Mouse (Mus musculus) embryonic facial prominence, embryonic 10.5 days (tissue): Measurements from ENCODE around the gene Dscam. TPM values are rescaled to one million over a fixed set of nuclear protein-coding genes. Genes with fewer than 3 reads are reported as not detected.

Experiments used
- DNase-seq: peaks from one replicate; pipeline ENCODE4 v3.0.0-alpha.2; 2017; ENCODE audit warnings: low spot score
- H3K27ac ChIP-seq: fragments of 300-500 bp; sonication (generic); replicated peaks from 2 replicates; pipeline ENCODE4 v1.5.1; 2016; ENCODE audit warnings: mild to moderate bottlenecking
- H3K27me3 ChIP-seq: fragments of 300-500 bp; sonication (generic); replicated peaks from 2 replicates; pipeline ENCODE4 v1.6.1; 2016; ENCODE audit warnings: low read depth, mild to moderate bottlenecking; ENCODE audit not compliant: poor library complexity, severe bottlenecking
- H3K36me3 ChIP-seq: fragments of 300-500 bp; sonication (generic); replicated peaks from 2 replicates; pipeline ENCODE4 v1.6.1; 2016; ENCODE audit warnings: mild to moderate bottlenecking, moderate library complexity
- H3K4me1 ChIP-seq: fragments of 300-500 bp; sonication (generic); 2 replicates; pipeline ENCODE4 v1.6.1; 2016
- H3K4me3 ChIP-seq: fragments of 300-500 bp; sonication (generic); 2 replicates; pipeline ENCODE4 v1.5.1; 2016; ENCODE audit warnings: mild to moderate bottlenecking, moderate library complexity
- H3K9me3 ChIP-seq: fragments of 300-500 bp; sonication (generic); 2 replicates; pipeline ENCODE4 v1.6.1; 2016; ENCODE audit warnings: mild to moderate bottlenecking
- WGBS: fragments of 180-500 bp; shearing (Covaris S2); methylation state at CpG from one replicate; pipeline ENCODE4 v1.1.7; 2016; 5-methylcytosine and 5-hydroxymethylcytosine counted together
- polyA plus RNA-seq: library from polyadenylated mRNA; unstranded; fragments of >200 nt; fragmentation: Nextera tagmentation; extraction: Ambion mirVana; gene quantifications from 2 replicates; pipeline ENCODE4 v1.2.1, GENCODE M21; 2016

Dscam gene
- polyA plus RNA-seq, 1 experiment from 2014 or later, result 0.25 TPM

DNA sequence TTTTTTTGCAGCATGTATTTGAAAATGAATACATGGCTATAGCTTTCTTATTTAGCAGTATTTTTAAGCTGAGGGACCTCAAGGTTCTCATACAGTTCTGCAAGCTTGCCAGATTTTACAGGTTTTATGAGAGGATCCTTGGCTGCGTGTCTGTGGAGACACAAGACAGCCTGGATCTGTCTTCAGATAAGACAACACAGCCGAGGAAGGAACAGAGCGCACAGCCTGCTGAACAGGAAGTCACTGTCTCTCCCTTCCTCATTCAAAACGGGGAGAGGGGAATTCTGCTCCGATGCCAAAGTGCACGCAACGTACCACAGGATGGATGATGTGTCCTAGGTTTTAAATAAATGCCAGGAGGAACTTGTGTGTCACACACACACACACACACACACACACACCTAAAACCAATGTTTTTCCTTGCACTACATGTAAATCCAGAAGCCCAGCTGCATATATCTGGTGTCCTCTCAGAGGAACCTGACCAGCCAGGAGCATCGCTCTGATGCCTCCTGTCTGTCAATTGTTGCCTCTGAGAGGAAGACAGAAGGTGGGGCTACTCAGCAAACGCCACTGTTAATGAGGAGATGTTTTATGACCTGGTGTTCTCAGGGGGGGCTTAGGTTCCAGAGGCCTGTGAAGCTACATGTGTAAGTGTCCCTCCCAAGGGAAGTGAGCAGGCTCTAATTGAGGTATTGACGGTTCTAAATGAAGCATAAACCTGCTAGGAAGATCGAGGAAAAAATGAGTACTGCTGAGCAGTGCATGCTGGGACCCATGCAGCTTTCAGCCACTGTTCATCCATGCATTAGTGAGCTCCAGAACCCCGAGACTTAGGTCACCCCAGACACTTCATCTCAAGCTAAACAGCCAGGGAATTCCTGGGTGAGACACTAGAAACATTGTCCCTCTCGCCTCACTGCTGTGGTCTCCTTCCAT is 442.4 kb downstream of the Dscam start:
- no peaks in the 10 kb centered on the region for H3K4me1 ChIP-seq
- no peak for DNase-seq
- no peak overlapping the region for H3K27ac ChIP-seq
- WGBS, result 68% methylated on average over 13 of the region's 13 CpGs
- H3K9me3 ChIP-seq, result no peaks in the 10 kb centered on the region
- no peaks in the 10 kb centered on the region for H3K27me3 ChIP-seq
- H3K4me3 ChIP-seq, result no peak overlapping the region
- no peaks in the 10 kb centered on the region for H3K36me3 ChIP-seq

GRCm38 (mm10) chr16:96725071-96725724 is 445.4 kb downstream of the Dscam start:
- Histone ChIP-seq H3K9me3 (no peaks in the 10 kb centered on the region), H3K4me1 (no peaks in the 10 kb centered on the region), H3K36me3 (no peaks in the 10 kb centered on the region), H3K4me3 (no peak overlapping the region), H3K27me3 (no peaks in the 10 kb centered on the region), H3K27ac (no peak overlapping the region)
- DNase-seq, result no peak
- 88% methylated on average over 8 of the region's 8 CpGs for WGBS

DNA sequence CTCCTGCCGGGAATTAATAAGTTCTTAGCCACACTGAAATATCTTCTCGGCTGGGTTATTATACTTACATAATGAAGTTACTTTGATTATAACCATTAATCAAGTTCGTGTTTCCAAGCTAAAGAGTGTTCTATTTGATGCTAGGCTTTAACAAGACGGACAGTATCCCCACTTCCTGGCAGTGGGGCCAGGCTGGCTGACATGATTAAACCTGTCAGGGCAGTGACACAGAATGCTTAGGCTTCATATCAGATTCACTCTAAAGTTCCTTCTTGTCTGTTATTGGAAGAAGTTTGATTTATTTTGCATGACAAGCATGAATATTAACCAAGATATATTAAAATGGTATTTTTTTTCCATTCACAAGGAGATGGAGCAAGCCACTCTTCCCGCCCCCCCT is 446.0 kb downstream of the Dscam start:
- H3K27ac ChIP-seq, result no peak overlapping the region
- H3K9me3 ChIP-seq, result no peaks in the 10 kb centered on the region
- WGBS, result 71% methylated on average over 5 of the region's 5 CpGs
- no peaks in the 10 kb centered on the region for H3K36me3 ChIP-seq
- DNase-seq, result no peak
- H3K4me1 ChIP-seq, result no peaks in the 10 kb centered on the region
- no peaks in the 10 kb centered on the region for H3K27me3 ChIP-seq
- H3K4me3 ChIP-seq, result no peak overlapping the region

GRCm38 (mm10) chr16:96724123-96724522 is 446.4 kb downstream of the Dscam start:
- no peaks in the 10 kb centered on the region for H3K4me1 ChIP-seq
- DNase-seq, result no peak
- H3K36me3 ChIP-seq, result no peaks in the 10 kb centered on the region
- no peak overlapping the region for H3K4me3 ChIP-seq
- no peak overlapping the region for H3K27ac ChIP-seq
- WGBS, result 77% methylated on average over 3 of the region's 3 CpGs
- H3K27me3 ChIP-seq, result no peaks in the 10 kb centered on the region
- no peaks in the 10 kb centered on the region for H3K9me3 ChIP-seq

- no peaks in the 10 kb centered on the region for H3K27me3 ChIP-seq
- WGBS, result 98% methylated on average over 2 of the region's 2 CpGs
- no peak overlapping the region for H3K4me3 ChIP-seq
- H3K27ac ChIP-seq, result no peak overlapping the region
- no peaks in the 10 kb centered on the region for H3K4me1 ChIP-seq
- H3K36me3 ChIP-seq, result no peaks in the 10 kb centered on the region
- no peak for DNase-seq
- H3K9me3 ChIP-seq, result no peaks in the 10 kb centered on the region
Measured at GRCm38 (mm10) chr16:96723066-96723669, 447.4 kb downstream of the Dscam start.

DNA sequence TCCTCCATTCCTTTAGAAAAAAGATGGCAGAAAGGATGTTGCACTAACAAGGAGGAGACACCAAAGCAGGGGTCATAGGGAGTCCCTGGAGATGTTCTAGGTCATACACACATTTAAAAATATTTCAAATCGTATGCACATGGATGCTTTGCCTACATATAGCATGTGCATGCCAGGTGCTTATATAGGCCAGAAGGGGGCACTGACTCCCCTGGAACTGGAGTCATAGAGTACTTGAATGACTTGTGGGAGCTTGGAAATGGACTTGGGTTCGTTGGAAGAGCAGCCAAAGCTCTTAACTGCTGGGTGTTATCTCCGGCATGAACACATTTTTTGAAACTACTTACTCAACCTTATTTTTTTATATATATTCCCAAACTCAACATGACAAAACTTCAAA is 448.4 kb downstream of the Dscam start:
- no peak for DNase-seq
- Histone ChIP-seq H3K27ac (no peak overlapping the region), H3K4me1 (no peaks in the 10 kb centered on the region), H3K4me3 (no peak overlapping the region), H3K27me3 (no peaks in the 10 kb centered on the region), H3K36me3 (no peaks in the 10 kb centered on the region), H3K9me3 (no peaks in the 10 kb centered on the region)
- 71% methylated on average over 3 of the region's 3 CpGs for WGBS

DNA sequence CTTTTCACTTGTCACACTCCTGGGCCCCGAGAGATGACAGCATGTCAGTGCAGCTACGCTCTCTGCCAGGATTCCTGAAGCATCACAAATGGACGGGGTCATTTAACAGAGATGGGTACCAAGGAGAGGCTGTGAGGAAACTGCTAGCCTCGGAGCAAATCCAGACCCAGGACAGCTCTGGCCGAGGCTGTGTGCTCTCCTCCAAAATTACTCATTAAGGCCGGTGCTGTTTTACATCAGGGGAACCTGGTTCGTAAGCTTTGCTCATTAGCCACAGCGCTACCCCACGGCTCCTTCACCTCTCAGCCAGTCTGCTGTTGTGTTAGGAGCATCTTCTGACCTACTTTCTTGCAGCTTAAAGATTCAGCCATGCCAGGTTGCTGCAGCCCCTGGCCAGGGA is 449.3 kb downstream of the Dscam start:
- no peak for DNase-seq
- no peaks in the 10 kb centered on the region for H3K4me1 ChIP-seq
- WGBS, result 75% methylated on average over 9 of the region's 9 CpGs
- H3K36me3 ChIP-seq, result no peaks in the 10 kb centered on the region
- no peaks in the 10 kb centered on the region for H3K27me3 ChIP-seq
- no peaks in the 10 kb centered on the region for H3K9me3 ChIP-seq
- no peak overlapping the region for H3K27ac ChIP-seq
- H3K4me3 ChIP-seq, result no peak overlapping the region

DNA sequence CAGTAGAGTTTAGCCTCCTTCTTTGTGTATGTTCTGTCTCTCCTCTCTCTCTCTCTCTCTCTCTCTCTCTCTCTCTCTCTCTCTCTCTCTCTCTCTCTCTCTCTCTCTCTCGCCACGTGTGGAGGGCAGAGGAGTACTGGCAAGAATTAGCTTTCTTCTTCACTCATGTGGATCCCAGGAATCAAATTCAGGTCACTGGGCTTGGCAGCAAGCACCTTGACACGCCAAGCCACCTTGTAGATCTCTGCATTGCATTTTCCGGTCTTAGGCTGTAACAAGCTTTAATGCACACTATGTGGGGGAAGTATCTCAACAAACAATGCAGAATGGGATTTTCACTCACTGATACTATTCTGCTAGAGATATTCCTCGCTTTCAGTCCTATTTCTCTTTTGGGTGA is 449.9 kb downstream of the Dscam start:
- H3K36me3 ChIP-seq, result no peaks in the 10 kb centered on the region
- no peak overlapping the region for H3K27ac ChIP-seq
- WGBS, result 84% methylated on average over 5 of the region's 5 CpGs
- no peaks in the 10 kb centered on the region for H3K9me3 ChIP-seq
- no peaks in the 10 kb centered on the region for H3K27me3 ChIP-seq
- no peaks in the 10 kb centered on the region for H3K4me1 ChIP-seq
- H3K4me3 ChIP-seq, result no peak overlapping the region
- no peak for DNase-seq

GRCm38 (mm10) chr16:96718221-96718620 is 452.3 kb downstream of the Dscam start:
- peak; percentile 38 for DNase-seq
- H3K27ac ChIP-seq, result no peak overlapping the region
- WGBS, result 6% methylated on average over 2 of the region's 2 CpGs

DNA sequence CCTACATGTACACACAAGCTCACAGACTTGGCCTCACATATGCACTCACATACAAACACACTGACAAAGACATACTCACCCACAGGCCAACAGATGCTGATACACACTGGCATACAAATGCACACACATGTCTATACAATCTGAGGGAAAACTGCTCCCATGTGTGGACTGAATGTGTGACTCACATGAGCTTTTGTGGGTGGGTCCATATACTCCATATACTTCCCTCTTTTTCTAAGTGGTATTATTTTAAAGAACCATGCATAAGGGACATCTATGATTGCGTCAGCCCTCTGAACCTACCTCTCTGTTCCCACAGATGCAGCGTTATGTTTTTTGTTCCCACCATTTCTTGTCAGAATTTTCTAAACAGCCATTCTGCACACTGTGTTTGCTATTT is 453.9 kb downstream of the Dscam start:
- DNase-seq, result no peak
- 96% methylated on average over 2 of the region's 2 CpGs for WGBS
- Histone ChIP-seq H3K27me3 (no peaks in the 10 kb centered on the region), H3K4me3 (no peak overlapping the region), H3K27ac (no peak overlapping the region), H3K4me1 (no peaks in the 10 kb centered on the region), H3K9me3 (no peaks in the 10 kb centered on the region), H3K36me3 (no peaks in the 10 kb centered on the region)

More at GRCm38 (mm10) chr16:96718221-96718620, 452.3 kb downstream of the Dscam start:
- Histone ChIP-seq H3K9me3 (no peaks in the 10 kb centered on the region), H3K4me3 (no peak overlapping the region), H3K36me3 (no peaks in the 10 kb centered on the region), H3K4me1 (no peaks in the 10 kb centered on the region), H3K27me3 (no peaks in the 10 kb centered on the region)

- Histone ChIP-seq H3K4me3 (no peak overlapping the region), H3K36me3 (no peaks in the 10 kb centered on the region), H3K9me3 (no peaks in the 10 kb centered on the region), H3K4me1 (no peaks in the 10 kb centered on the region), H3K27me3 (no peaks in the 10 kb centered on the region), H3K27ac (no peak overlapping the region)
- DNase-seq, result peak; percentile 51
- 51% methylated on average over 4 of the region's 4 CpGs for WGBS
Measured at GRCm38 (mm10) chr16:96711935-96712334, 458.6 kb downstream of the Dscam start.

DNA sequence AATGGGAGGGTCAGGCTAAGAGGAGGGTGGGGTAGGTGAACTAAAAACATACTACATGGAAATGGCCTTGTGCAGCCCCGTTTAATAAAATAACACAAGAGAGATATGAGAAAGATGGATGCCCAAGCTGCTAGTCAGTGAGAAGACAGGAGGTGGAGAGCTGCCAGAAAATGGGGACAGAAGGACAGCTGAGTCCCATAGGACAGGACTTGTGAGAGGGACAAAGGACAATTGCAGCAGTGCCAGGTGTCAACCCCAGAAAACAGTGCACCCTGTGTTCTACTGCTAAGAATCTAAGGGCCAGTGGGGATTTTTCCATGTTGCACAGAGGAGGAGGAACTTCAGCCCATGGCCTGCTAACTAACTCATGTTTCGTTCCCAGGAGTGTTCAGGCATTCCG is 470.0 kb downstream of the Dscam start:
- Histone ChIP-seq H3K4me1 (peaks cover 4% of the 10 kb centered on the region; the same call in 1 of the 2 replicates), H3K27ac (no peak overlapping the region), H3K36me3 (no peaks in the 10 kb centered on the region), H3K9me3 (no peaks in the 10 kb centered on the region), H3K4me3 (no peak overlapping the region), H3K27me3 (no peaks in the 10 kb centered on the region)
- WGBS, result 77% methylated on average over 3 of the region's 3 CpGs
- DNase-seq, result no peak
